Mouse (Mus musculus) spleen, adult 2 months (tissue): ENCODE results near the gene Depdc5.

ENCODE experiments used
- CTCF ChIP-seq: fragments of 200-500 bp; IDR thresholded peaks from 2 replicates; pipeline ENCODE4 v1.5.1; 2011; ENCODE audit warnings: mild to moderate bottlenecking, inconsistent platforms; ENCODE audit not compliant: insufficient read depth, insufficient read length, insufficient replicate concordance; ENCODE audit errors: extremely low read depth
- POLR2A ChIP-seq: fragments of 200-500 bp; IDR thresholded peaks from 2 replicates; pipeline ENCODE4 v1.6.1; 2011; ENCODE audit warnings: low read depth, low read length, inconsistent platforms

- TF ChIP-seq POLR2A (no peak), CTCF (no peak)
Observed at GRCm38 (mm10) chr5:33023337-33023736, 159.8 kb downstream of the Depdc5 start.
